Mouse (Mus musculus) cerebellum, adult 2 months (tissue): ENCODE measurements around the gene Tra2b. TPM values are rescaled to one million over a fixed set of nuclear protein-coding genes. Genes with fewer than 3 reads are reported as not detected.
A peak's percentile ranks its signal among the peaks of the same experiment; 100 is the strongest.

Source experiments
- DNase-seq, 2 experiments: peaks; one replicate each; pipeline ENCODE4 v3.0.0; 2021
- H3K27ac ChIP-seq: fragments of 200-500 bp; 2 replicates; pipeline ENCODE4 v1.5.1; 2012; ENCODE audit warnings: low read length, control low read depth, inconsistent platforms; ENCODE audit not compliant: insufficient read depth
- H3K27me3 ChIP-seq: fragments of 200-500 bp; 2 replicates; pipeline ENCODE4 v1.6.1; 2012; ENCODE audit warnings: inconsistent platforms, mild to moderate bottlenecking, low read length, moderate library complexity; ENCODE audit not compliant: control insufficient read depth, insufficient read depth
- H3K4me1 ChIP-seq: fragments of 200-500 bp; 2 replicates; pipeline ENCODE4 v1.6.1; 2011; ENCODE audit warnings: low read length; ENCODE audit not compliant: control insufficient read depth, insufficient read depth
- H3K4me3 ChIP-seq: fragments of 200-500 bp; replicated peaks from 2 replicates; pipeline ENCODE3; 2011; ENCODE audit warnings: mild to moderate bottlenecking, low read depth, low read length, control low read depth; ENCODE audit not compliant: insufficient read depth
- CTCF ChIP-seq: fragments of 200-500 bp; IDR thresholded peaks from 2 replicates; pipeline ENCODE4 v1.5.1; 2011; ENCODE audit warnings: low read depth, mild to moderate bottlenecking, control low read depth, low read length, moderate library complexity, borderline replicate concordance; ENCODE audit not compliant: insufficient read depth
- POLR2A ChIP-seq: fragments of 200-500 bp; IDR thresholded peaks from 2 replicates; pipeline ENCODE4 v1.6.1; 2011; ENCODE audit warnings: low read length, control low read depth, borderline replicate concordance; ENCODE audit not compliant: insufficient read depth
- WGBS: fragments of 180-500 bp; shearing (Covaris S2); methylation state at CpG from one replicate; pipeline ENCODE4 v1.1.7; 2018; 5-methylcytosine and 5-hydroxymethylcytosine counted together
- polyA plus RNA-seq: library from polyadenylated mRNA; depleted of rRNA; stranded (reverse); fragments of >200 nt; gene quantifications from 2 replicates; pipeline ENCODE4 v1.2.3, GENCODE M21; 2012

Gene Tra2b
- polyA plus RNA-seq, 1 experiment: 79.5 TPM

- Histone ChIP-seq H3K4me3 (no peak overlapping the region), H3K4me1 (no peaks in the 10 kb centered on the region), H3K27ac (no peak overlapping the region), H3K27me3 (no peaks in the 10 kb centered on the region)
- peak; percentile 22; the same call in 1 of the 2 replicates for TF ChIP-seq CTCF
- TF ChIP-seq POLR2A: no peak
- no peak for DNase-seq
- WGBS: 41% methylated on average over 2 of the region's 2 CpGs
Observed at GRCm38 (mm10) chr16:22289643-22290042, 23.8 kb upstream of the Tra2b start.

- Histone ChIP-seq H3K27ac (no peak overlapping the region), H3K27me3 (no peaks in the 10 kb centered on the region), H3K4me3 (no peak overlapping the region), H3K4me1 (no peaks in the 10 kb centered on the region)
- TF ChIP-seq CTCF: no peak
- no peak for TF ChIP-seq POLR2A
- no peak for DNase-seq
- WGBS: 85% methylated on average over 1 of the region's 1 CpGs
Observed at GRCm38 (mm10) chr16:22286996-22287395, 21.2 kb upstream of the Tra2b start.

- H3K27ac ChIP-seq: no peak overlapping the region
- no peaks in the 10 kb centered on the region for H3K27me3 ChIP-seq
- TF ChIP-seq CTCF: no peak
- no peak for TF ChIP-seq POLR2A
- H3K4me1 ChIP-seq: no peaks in the 10 kb centered on the region
- DNase-seq: no peak
- no peak overlapping the region for H3K4me3 ChIP-seq
Observed at GRCm38 (mm10) chr16:22276536-22276935, 10.7 kb upstream of the Tra2b start.

GRCm38 (mm10) chr16:22275142-22275541 lies 9.3 kb upstream of the Tra2b start:
- DNase-seq: no peak
- TF ChIP-seq CTCF: no peak
- TF ChIP-seq POLR2A: no peak

GRCm38 (mm10) chr16:22270491-22270890 lies 4.7 kb upstream of the Tra2b start:
- TF ChIP-seq CTCF: no peak
- TF ChIP-seq POLR2A: no peak
- no peaks in the 10 kb centered on the region for H3K27me3 ChIP-seq
- 63% methylated on average over 3 of the region's 3 CpGs for WGBS
- no peak overlapping the region for H3K27ac ChIP-seq
- no peaks in the 10 kb centered on the region for H3K4me1 ChIP-seq
- no peak for DNase-seq
- H3K4me3 ChIP-seq: no peak overlapping the region

More at GRCm38 (mm10) chr16:22275142-22275541, 9.3 kb upstream of the Tra2b start:
- WGBS: 46% methylated on average over 2 of the region's 2 CpGs
- no peaks in the 10 kb centered on the region for H3K4me1 ChIP-seq
- H3K4me3 ChIP-seq: no peak overlapping the region
- no peaks in the 10 kb centered on the region for H3K27me3 ChIP-seq
- H3K27ac ChIP-seq: no peak overlapping the region

GRCm38 (mm10) chr16:22266384-22266783 lies 579 bp upstream of the Tra2b start:
- WGBS: 40% methylated on average over 8 of the region's 8 CpGs
- Histone ChIP-seq H3K4me3 (no peak overlapping the region), H3K27ac (no peak overlapping the region), H3K4me1 (no peaks in the 10 kb centered on the region), H3K27me3 (no peaks in the 10 kb centered on the region)
- TF ChIP-seq POLR2A (no peak), CTCF (no peak)
- no peak for DNase-seq

GRCm38 (mm10) chr16:22264962-22265848 lies 600 bp downstream of the Tra2b start:
- peak overlapping the region; percentile 92 for H3K27ac ChIP-seq
- H3K27me3 ChIP-seq: no peaks in the 10 kb centered on the region
- TF ChIP-seq POLR2A (no peak), CTCF (no peak)
- peak overlapping the region; percentile 100 for H3K4me3 ChIP-seq
- H3K4me1 ChIP-seq: no peaks in the 10 kb centered on the region
- peak; percentile 82 to 85 for DNase-seq
- under 1% methylated on average over 81 of the region's 81 CpGs for WGBS

- no peak for DNase-seq
- Histone ChIP-seq H3K27ac (peak overlapping the region; percentile 92; the same call in 1 of the 2 replicates), H3K27me3 (no peaks in the 10 kb centered on the region), H3K4me1 (no peaks in the 10 kb centered on the region), H3K4me3 (peak overlapping the region; percentile 100)
- no peak for TF ChIP-seq POLR2A
- no peak for TF ChIP-seq CTCF
- 2% methylated on average over 16 of the region's 16 CpGs for WGBS
Observed at GRCm38 (mm10) chr16:22264232-22264961, 1.4 kb downstream of the Tra2b start.
